Mouse (Mus musculus) ES-E14 (cell line): ENCODE data around the gene Ccnt2. TPM values are rescaled to one million over a fixed set of nuclear protein-coding genes. Genes with fewer than 3 reads are reported as not detected.

Source experiments
- DNase-seq: peaks from one replicate; pipeline ENCODE4 v3.0.0-alpha.2; 2013; ENCODE audit warnings: low read depth, low spot score
- H3K27ac ChIP-seq: 2 replicates; pipeline ENCODE4 v1.5.1; 2012; ENCODE audit warnings: low read depth, mild to moderate bottlenecking, low read length, moderate library complexity, mixed read lengths; ENCODE audit not compliant: poor library complexity, insufficient read depth, severe bottlenecking
- H3K36me3 ChIP-seq: 2 replicates; pipeline ENCODE4 v1.6.1; 2012; ENCODE audit warnings: mild to moderate bottlenecking, low read length, moderate library complexity, mixed read lengths; ENCODE audit not compliant: control insufficient read depth, poor library complexity, insufficient read depth, severe bottlenecking
- H3K4me1 ChIP-seq, 2 experiments: fragments of 150-350 bp in 1 of 2; sonication (generic) in 1 of 2; 2 replicates each; pipeline ENCODE4 v1.6.1; 2012; ENCODE audit warnings: low read length in 2 of 2, mild to moderate bottlenecking in 1 of 2, mixed read lengths in 1 of 2; ENCODE audit not compliant: control insufficient read depth in 2 of 2, insufficient read depth in 2 of 2, poor library complexity in 1 of 2
- H3K4me3 ChIP-seq, 2 experiments: fragments of 150-350 bp in 1 of 2; sonication (generic) in 1 of 2; 2 replicates each; pipeline ENCODE4 v1.5.1; 2012; ENCODE audit warnings: low read length in 2 of 2, low read depth in 1 of 2, mild to moderate bottlenecking in 1 of 2, mixed read lengths in 1 of 2; ENCODE audit not compliant: insufficient read depth in 1 of 2, poor library complexity in 1 of 2, severe bottlenecking in 1 of 2
- H3K9ac ChIP-seq: 2 replicates; pipeline ENCODE4 v1.6.1; 2012; ENCODE audit warnings: low read depth, mild to moderate bottlenecking, low read length, mixed read lengths; ENCODE audit not compliant: poor library complexity, insufficient read depth, severe bottlenecking
- H3K9me3 ChIP-seq: fragments of 150-350 bp; sonication (generic); 2 replicates; pipeline ENCODE4 v1.6.1; 2012; ENCODE audit warnings: low read depth, mild to moderate bottlenecking, low read length; ENCODE audit not compliant: control insufficient read depth, insufficient read depth
- CHD2 ChIP-seq: IDR thresholded peaks from 2 replicates; pipeline ENCODE4 v1.6.1; 2014; ENCODE audit warnings: mild to moderate bottlenecking, low read depth, low read length, inconsistent platforms
- HCFC1 ChIP-seq: IDR thresholded peaks from 2 replicates; pipeline ENCODE4 v1.6.1; 2012; ENCODE audit warnings: low read length, inconsistent platforms, borderline replicate concordance; ENCODE audit not compliant: insufficient read depth
- MAFK ChIP-seq: IDR thresholded peaks from 2 replicates; pipeline ENCODE4 v1.6.1; 2014; ENCODE audit warnings: mild to moderate bottlenecking, low read depth, low read length, inconsistent platforms; ENCODE audit not compliant: insufficient read depth
- ZC3H11A ChIP-seq: IDR thresholded peaks from 2 replicates; pipeline ENCODE4 v1.6.1; 2012; ENCODE audit warnings: low read depth, mild to moderate bottlenecking, inconsistent platforms, low read length, borderline replicate concordance
- ZNF384 ChIP-seq: IDR thresholded peaks from 2 replicates; pipeline ENCODE4 v1.6.1; 2012; ENCODE audit warnings: low read depth, low read length, inconsistent platforms
- in situ Hi-C, 2 experiments: fragments of 600-800 bp; cut with MboI; formaldehyde crosslinking; loops; one replicate each; pipeline ENCODE4 v1.15.1; 2025; ENCODE audit warnings: low sequenced_read_pairs in 2 of 2, inconsistent platforms in 1 of 2; ENCODE audit not compliant: unreplicated experiment in 2 of 2
- total RNA-seq: library from RNA; depleted of rRNA; stranded (reverse); fragments of 300-350 nt; gene quantifications from 2 replicates; pipeline ENCODE4 v1.2.3, GENCODE M21; 2012; rRNA removed

Gene Ccnt2
- total RNA-seq, result 56.6 and 70.3 TPM in 2 replicates

DNA sequence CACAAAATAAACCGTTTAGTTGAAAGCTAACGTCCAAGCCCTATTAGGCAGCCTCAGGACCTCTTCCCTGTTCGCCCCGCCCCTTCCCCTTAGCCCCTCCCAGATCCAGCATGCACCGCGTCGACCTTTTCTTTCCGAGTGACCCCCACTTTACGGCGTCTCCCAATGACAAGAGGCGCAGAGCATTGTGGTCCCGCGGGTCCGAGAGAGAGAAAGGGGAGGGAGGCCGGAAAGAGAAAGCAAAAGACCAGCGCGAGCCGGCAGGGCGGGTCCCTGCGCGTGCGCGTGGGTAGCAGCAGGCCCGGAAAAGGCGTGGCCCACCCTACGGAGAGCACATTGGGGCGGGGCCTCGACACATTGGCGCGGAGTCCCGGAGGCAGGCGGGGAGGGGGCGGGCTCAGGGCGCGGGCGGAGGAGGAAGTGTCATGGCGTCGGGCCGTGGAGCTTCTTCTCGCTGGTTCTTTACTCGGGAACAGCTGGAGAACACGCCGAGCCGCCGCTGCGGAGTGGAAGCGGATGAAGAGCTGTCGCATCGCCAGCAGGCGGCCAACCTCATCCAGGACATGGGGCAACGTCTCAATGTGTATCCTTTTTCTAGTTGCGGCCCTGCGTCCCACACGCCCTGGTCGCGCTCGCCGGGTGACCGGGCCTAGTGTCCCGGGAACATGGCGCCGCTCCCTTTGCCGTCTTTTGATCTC, at the start of gene Ccnt2:
Ccnt2 (plus strand) TSS at position 362 of the 698 bp plus-strand sequence.
- DNase-seq, result peak; percentile 99
- Histone ChIP-seq H3K9ac (peak within 1 kb of the TSS; percentile 100), H3K27ac (peak within 1 kb of the TSS; percentile 76), H3K36me3 (no peaks in the 10 kb centered on the region; the same call in 1 of the 2 replicates), H3K4me3 (peak within 1 kb of the TSS; percentile 92 to 99), H3K4me1 (peaks cover 2 to 5% of the 10 kb centered on the region in 2 experiments; a peak in 2 of 4 replicates), H3K9me3 (no peaks in the 10 kb centered on the region)
- in situ Hi-C loops, result loop anchor here in 1 of 2 experiments (25.0 kb wide), 1 partner anchor 262 kb away; no protein-coding TSS in a partner anchor
- no peak for TF ChIP-seq CHD2
- TF ChIP-seq MAFK, result no peak
- no peak for TF ChIP-seq HCFC1
- no peak for TF ChIP-seq ZNF384

GRCm38 (mm10) chr1:127729096-127729495, 44.9 kb upstream of the Ccnt2 start, which contains the start of gene Acmsd:
TSS of gene Acmsd (plus strand) at chr1:127729413.
- no peak for DNase-seq
- H3K27ac ChIP-seq, result no peak within 1 kb of the TSS
- H3K36me3 ChIP-seq, result no peaks in the 10 kb centered on the region
- H3K9ac ChIP-seq, result no peak within 1 kb of the TSS
- in situ Hi-C loops, result no loop called here
- H3K4me3 ChIP-seq, result no peak within 1 kb of the TSS
- no peak for TF ChIP-seq MAFK
- no peak for TF ChIP-seq CHD2
- no peak for TF ChIP-seq ZNF384
- no peaks in the 10 kb centered on the region for H3K4me1 ChIP-seq
- H3K9me3 ChIP-seq, result no peaks in the 10 kb centered on the region

GRCm38 (mm10) chr1:127731086-127731485, 42.9 kb upstream of the Ccnt2 start:
- no peak overlapping the region for H3K9ac ChIP-seq
- no peaks in the 10 kb centered on the region for H3K9me3 ChIP-seq
- no peaks in the 10 kb centered on the region for H3K36me3 ChIP-seq
- no peak for DNase-seq
- H3K27ac ChIP-seq, result no peak overlapping the region
- no peaks in the 10 kb centered on the region for H3K4me1 ChIP-seq
- H3K4me3 ChIP-seq, result no peak overlapping the region
- no peak for TF ChIP-seq ZC3H11A
- no peak for TF ChIP-seq ZNF384
- TF ChIP-seq HCFC1, result no peak
- TF ChIP-seq CHD2, result no peak
- no peak for TF ChIP-seq MAFK
- in situ Hi-C loops, result no loop called here

DNA sequence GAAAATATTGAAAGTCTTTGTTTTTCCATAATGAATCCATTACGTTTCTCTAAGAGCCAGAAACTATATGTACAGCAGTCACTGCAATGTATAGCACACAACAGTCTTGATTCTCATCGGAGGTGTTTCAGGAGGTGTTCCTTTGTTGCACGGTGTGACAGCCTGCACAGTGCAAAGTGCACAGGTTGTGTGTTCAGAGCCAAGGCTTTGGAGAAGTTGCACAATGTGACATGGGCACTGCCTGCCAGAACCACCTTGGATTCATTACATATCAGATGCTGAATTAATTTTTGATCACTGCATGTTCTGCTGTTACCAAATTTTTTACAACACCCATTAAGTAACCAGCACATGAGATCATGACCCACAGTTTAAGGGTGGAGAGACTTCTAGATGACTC, 41.5 kb upstream of the Ccnt2 start:
- H3K9ac ChIP-seq, result no peak overlapping the region
- H3K9me3 ChIP-seq, result no peaks in the 10 kb centered on the region
- no peaks in the 10 kb centered on the region for H3K36me3 ChIP-seq
- no peak overlapping the region for H3K4me3 ChIP-seq
- in situ Hi-C loops, result no loop called here
- no peak for DNase-seq
- TF ChIP-seq CHD2 (no peak), ZC3H11A (no peak), HCFC1 (no peak), MAFK (no peak), ZNF384 (no peak)
- H3K4me1 ChIP-seq, result no peaks in the 10 kb centered on the region
- H3K27ac ChIP-seq, result no peak overlapping the region

DNA sequence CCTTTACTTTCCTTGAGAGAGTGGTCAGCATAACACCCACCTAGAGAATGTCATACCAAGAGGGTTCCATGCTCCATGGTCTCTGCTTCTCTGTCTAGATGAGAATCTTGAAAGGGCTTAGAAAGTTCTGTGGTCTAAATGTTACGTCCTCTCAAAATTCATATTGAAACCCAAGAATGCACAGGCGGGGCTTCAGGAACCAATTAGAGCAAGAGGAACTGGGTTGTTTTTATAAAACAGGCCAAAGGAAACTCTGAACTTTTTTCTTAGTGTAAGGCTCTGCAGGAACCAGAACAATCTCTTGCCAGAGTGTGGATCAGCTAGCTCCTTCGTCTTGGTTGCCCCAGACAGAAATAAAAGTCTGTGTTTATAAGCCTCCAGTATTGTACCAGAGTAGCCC, 41.1 kb upstream of the Ccnt2 start:
- TF ChIP-seq MAFK (no peak), HCFC1 (no peak), ZC3H11A (no peak)
- no peaks in the 10 kb centered on the region for H3K36me3 ChIP-seq
- in situ Hi-C loops, result no loop called here
- H3K27ac ChIP-seq, result no peak overlapping the region
- H3K9me3 ChIP-seq, result no peaks in the 10 kb centered on the region
- DNase-seq, result no peak
- no peak overlapping the region for H3K9ac ChIP-seq
- no peak overlapping the region for H3K4me3 ChIP-seq
- no peaks in the 10 kb centered on the region for H3K4me1 ChIP-seq
